Mouse (Mus musculus) heart, postnatal 25 days (tissue): Measurements from ENCODE around the gene Gm9821. TPM values are rescaled to one million over a fixed set of nuclear protein-coding genes. Genes with fewer than 3 reads are reported as not detected.

Source experiments
- DNase-seq: peaks from one replicate; pipeline ENCODE4 v3.0.0; 2022; ENCODE audit warnings: low spot score
- intact Hi-C: fragments of 180-260 bp; cut with DNase I; formaldehyde crosslinking; loops from one replicate; pipeline ENCODE4 v1.15.1; 2025
- total RNA-seq, 2 experiments: library from RNA; stranded (reverse); gene quantifications; 2 replicates each; pipeline ENCODE4 v1.2.3; 2021

Gm9821 gene
- total RNA-seq, 2 experiments from 2014 or later = not detected

GRCm38 (mm10) chr2:91924726-91925125 lies 20.8 kb upstream of the Gm9821 start:
- intact Hi-C loops = loop anchor here (2.0 to 10.0 kb wide), 3 partner anchors 133 to 320 kb away; no protein-coding TSS in a partner anchor
- no peak for DNase-seq

- intact Hi-C loops = loop anchor here (2.0 to 10.0 kb wide), 3 partner anchors 132 to 321 kb away; no protein-coding TSS in a partner anchor
- no peak for DNase-seq
Observed at GRCm38 (mm10) chr2:91925442-91925841, 20.1 kb upstream of the Gm9821 start.

- intact Hi-C loops = loop anchor here (5.0 to 10.0 kb wide), 2 partner anchors 130 to 322 kb away; no protein-coding TSS in a partner anchor
- no peak for DNase-seq
Observed at GRCm38 (mm10) chr2:91926949-91927348, 18.6 kb upstream of the Gm9821 start, which contains the start of gene Chrm4. Gene Chrm4, plus strand, starts transcription at chr2:91927249.

- DNase-seq = no peak
- intact Hi-C loops = loop anchor here (5.0 to 10.0 kb wide), 2 partner anchors 129 to 323 kb away; no protein-coding TSS in a partner anchor
Observed at GRCm38 (mm10) chr2:91927826-91928533, 17.5 kb upstream of the Gm9821 start.

GRCm38 (mm10) chr2:91928534-91929350 lies 16.8 kb upstream of the Gm9821 start:
- no peak for DNase-seq
- intact Hi-C loops = loop anchor here (5.0 to 10.0 kb wide), 2 partner anchors 129 to 324 kb away; no protein-coding TSS in a partner anchor

- intact Hi-C loops = loop anchor here (5.0 to 10.0 kb wide), 2 partner anchors 128 to 325 kb away; no protein-coding TSS in a partner anchor
- DNase-seq = no peak
Observed at GRCm38 (mm10) chr2:91929455-91929854, 16.0 kb upstream of the Gm9821 start.

GRCm38 (mm10) chr2:91929936-91930335 lies 15.6 kb upstream of the Gm9821 start:
- intact Hi-C loops = loop anchor here (5.0 to 10.0 kb wide), 2 partner anchors 127 to 325 kb away; no protein-coding TSS in a partner anchor
- no peak for DNase-seq

- DNase-seq = no peak
- intact Hi-C loops = no loop called here
Observed at GRCm38 (mm10) chr2:91930761-91931291, 14.7 kb upstream of the Gm9821 start.

- intact Hi-C loops = no loop called here
- no peak for DNase-seq
Observed at GRCm38 (mm10) chr2:91931328-91932159, 14.0 kb upstream of the Gm9821 start.

- no peak for DNase-seq
- intact Hi-C loops = no loop called here
Observed at GRCm38 (mm10) chr2:91932160-91932711, 13.3 kb upstream of the Gm9821 start, which contains the start of gene Mdk. Gene Mdk, minus strand, starts transcription at chr2:91932297.

- intact Hi-C loops = no loop called here
- DNase-seq = no peak
Observed at GRCm38 (mm10) chr2:91932737-91933350, 12.7 kb upstream of the Gm9821 start.

GRCm38 (mm10) chr2:91933471-91933870 lies 12.0 kb upstream of the Gm9821 start:
- DNase-seq = no peak
- intact Hi-C loops = no loop called here

GRCm38 (mm10) chr2:91934016-91934415 lies 11.5 kb upstream of the Gm9821 start:
- DNase-seq = no peak
- intact Hi-C loops = no loop called here

- intact Hi-C loops = no loop called here
Observed at GRCm38 (mm10) chr2:91934826-91935525, 10.5 kb upstream of the Gm9821 start.

GRCm38 (mm10) chr2:91936154-91936553 lies 9.3 kb upstream of the Gm9821 start:
- no peak for DNase-seq
- intact Hi-C loops = no loop called here

More at GRCm38 (mm10) chr2:91934826-91935525, 10.5 kb upstream of the Gm9821 start:
- DNase-seq = no peak

GRCm38 (mm10) chr2:91939303-91939935 lies 6.1 kb upstream of the Gm9821 start:
- intact Hi-C loops = no loop called here
- no peak for DNase-seq

- intact Hi-C loops = loop anchor here (5.0 kb wide), 1 partner anchor 115 kb away; no protein-coding TSS in a partner anchor
- DNase-seq = no peak
Observed at GRCm38 (mm10) chr2:91942356-91942755, 3.1 kb upstream of the Gm9821 start.
